Comparison of ENCODE assay signal across 9 mouse cellular contexts in the genomic region with DNA sequence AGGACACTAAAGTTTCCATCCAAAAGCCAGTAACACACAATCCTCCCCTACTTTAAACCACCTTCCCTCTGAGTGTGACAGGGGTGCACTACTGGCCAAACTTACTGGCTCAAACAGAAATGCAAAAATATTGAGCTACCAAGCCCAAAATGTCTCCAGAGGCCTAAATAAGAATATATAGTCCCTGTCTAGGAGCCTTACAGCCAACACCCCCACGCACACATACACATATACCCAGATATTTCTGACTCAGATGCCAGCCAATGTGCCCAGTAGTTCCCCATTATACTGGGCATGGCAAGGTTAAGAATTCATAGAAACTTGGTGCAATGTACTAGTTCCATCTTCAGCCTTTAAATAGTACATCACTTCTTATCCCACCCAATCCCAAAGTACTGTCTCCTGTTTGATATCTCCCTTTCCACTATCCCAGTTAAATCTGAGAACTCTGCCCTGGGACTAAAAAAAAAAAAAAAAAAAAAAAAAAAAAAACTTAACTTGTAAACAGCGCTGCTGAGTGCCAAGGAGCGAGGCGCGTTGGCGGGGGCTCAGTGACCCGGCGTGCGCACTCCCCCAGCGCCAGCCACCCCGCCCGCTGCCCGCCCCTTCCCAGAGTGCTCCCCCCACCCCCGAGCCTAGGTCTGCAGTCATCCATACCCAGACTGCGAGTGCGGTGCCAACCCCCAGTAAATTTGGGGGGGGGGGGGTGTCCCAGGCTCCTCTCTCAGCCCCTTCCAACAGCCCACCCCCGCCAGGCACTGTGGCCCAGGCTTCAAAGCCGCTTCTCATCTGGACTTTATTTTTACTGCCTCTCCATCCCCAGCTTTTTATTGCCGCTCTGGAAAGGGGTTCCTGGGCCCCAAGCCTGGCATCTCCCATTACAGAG. TPM values are rescaled to one million over a fixed set of nuclear protein-coding genes. Genes with fewer than 3 reads are reported as not detected.
DNase-seq lines count a peak whose midpoint lies in the region; ATAC-seq and TF ChIP-seq lines count a peak whose summit lies in the region.
"Had no signal": no experiment of that assay in that cellular context is flagged by ENCODE, and none has a peak within 500 bp of the region (broad histone marks: within the 10 kb centered on the region; RNA-seq: fewer than 3 reads in every experiment).

No protein-coding gene starts in this region.

- H3K4me2 ChIP-seq in hindbrain, embryonic 14.5 days (replicated peaks) = peak overlapping the region; percentile 98
- peak overlapping the region; percentile 72 for H3K4me2 ChIP-seq in lung, postnatal 0 days (replicated peaks; ENCODE audit: low read depth, low read length)

- DNase-seq in CD4-positive, CD25-positive, alpha-beta regulatory T cell, adult 2 months (ENCODE audit: low read depth, low spot score) = peak; percentile 49
- DNase-seq in hindbrain, embryonic 14.5 days (ENCODE audit: low spot score) = no peak
- no peak for DNase-seq in lung, postnatal 0 days (ENCODE audit: low spot score)
- no peak for DNase-seq in right cerebral cortex, postnatal 25 days
- no peak for DNase-seq in cerebellum, postnatal 36 days
- DNase-seq in ovary, adult 18-20 months (ENCODE audit: low spot score) = no peak

- no peaks in the 10 kb centered on the region for H3K36me3 ChIP-seq in hindbrain, embryonic 14.5 days (replicated peaks; ENCODE audit: control insufficient read depth, insufficient read depth)
- H3K36me3 ChIP-seq in lung, postnatal 0 days (ENCODE audit: insufficient read depth, low read length) = peaks cover 6% of the 10 kb centered on the region; the same call in 1 of the 2 replicates

- peak overlapping the region; percentile 39 for H3K9ac ChIP-seq in hindbrain, embryonic 14.5 days
- H3K9ac ChIP-seq in lung, postnatal 0 days (replicated peaks; ENCODE audit: low read depth) = peak overlapping the region; percentile 70

- H3K4me1 ChIP-seq in bone marrow macrophage, adult 2 months (ENCODE audit: control insufficient read depth, insufficient read depth, low read length) = peaks cover 22% of the 10 kb centered on the region
- peaks cover 38% of the 10 kb centered on the region; the same call in 1 of the 2 replicates for H3K4me1 ChIP-seq in hindbrain, embryonic 14.5 days (replicated peaks; ENCODE audit: control insufficient read depth, insufficient read depth, low read length)
- peaks cover 37% of the 10 kb centered on the region for H3K4me1 ChIP-seq in lung, postnatal 0 days (ENCODE audit: insufficient read depth, low read depth, low read length)

- no peak for TF ChIP-seq CTCF in bone marrow macrophage, adult 2 months (IDR thresholded peaks at IDR 0.05; ENCODE audit: low read depth, low read length)
- TF ChIP-seq CTCF in lung, postnatal 0 days (IDR thresholded peaks at IDR 0.05) = no peak

- WGBS in hindbrain, embryonic 14.5 days = 8% methylated on average over 19 of the region's 19 CpGs
- WGBS in lung, postnatal 0 days = 8% methylated on average over 19 of the region's 19 CpGs

- H3K9me3 ChIP-seq in hindbrain, embryonic 14.5 days (ENCODE audit: control insufficient read depth, low read length) = no peaks in the 10 kb centered on the region
- H3K9me3 ChIP-seq in lung, postnatal 0 days (ENCODE audit: low read length) = no peaks in the 10 kb centered on the region

- H3K27ac ChIP-seq in bone marrow macrophage, adult 2 months (ENCODE audit: insufficient read depth, low read depth, low read length) = peak overlapping the region; percentile 95
- H3K27ac ChIP-seq in hindbrain, embryonic 14.5 days = 0 out of 2 replicates have a peak overlapping the region, but pooled peaks have one; percentile 14
- peak overlapping the region; percentile 99 for H3K27ac ChIP-seq in lung, postnatal 0 days (ENCODE audit: low read length)

- peak overlapping the region; percentile 73 for H3K4me3 ChIP-seq in bone marrow macrophage, adult 2 months (ENCODE audit: insufficient read depth, low read length)
- peak overlapping the region; percentile 48 for H3K4me3 ChIP-seq in hindbrain, embryonic 14.5 days (replicated peaks; ENCODE audit: low read length)
- H3K4me3 ChIP-seq in lung, postnatal 0 days (ENCODE audit: low read depth, low read length) = peak overlapping the region; percentile 67

- no peak for ATAC-seq in CD4-positive, CD25-positive, alpha-beta regulatory T cell, adult 4 months
- no peak for ATAC-seq in hindbrain, embryonic 14.5 days (ENCODE audit: low FRiP score)
- ATAC-seq in lung, postnatal 0 days = no peak

- no peak for TF ChIP-seq EP300 in lung, postnatal 0 days (IDR thresholded peaks at IDR 0.05)

- TF ChIP-seq POLR2A in bone marrow macrophage, adult 2 months (IDR thresholded peaks at IDR 0.05; ENCODE audit: borderline replicate concordance, low read depth, low read length) = no peak

- peaks cover 61% of the 10 kb centered on the region for H3K27me3 ChIP-seq in hindbrain, embryonic 14.5 days (ENCODE audit: control insufficient read depth, insufficient read depth, low read length)
- H3K27me3 ChIP-seq in lung, postnatal 0 days (replicated peaks; ENCODE audit: insufficient read depth, low read length) = no peaks in the 10 kb centered on the region

RNA-seq across cellular contexts. Expression of a gene that starts 12.8 kb away (rescaled TPM):
- 10 to 100 TPM; 17.7 to 18.3 TPM for polyA plus RNA-seq in CD4-positive, CD25-positive, alpha-beta regulatory T cell, adult 4 months (2017; shearing (Covaris generic))
- 29.8 and 30.4 TPM in 2 replicates for polyA plus RNA-seq in bone marrow macrophage, adult 2 months (2012; ENCODE audit: insufficient read depth, insufficient read length, missing spikeins)
- 6.2 and 6.7 TPM in 2 replicates for polyA plus RNA-seq in hindbrain, embryonic 14.5 days (2014; fragmentation: Nextera tagmentation; extraction: Ambion mirVana)
- 35.8 and 40.2 TPM in 2 replicates for polyA plus RNA-seq in lung, postnatal 0 days (2015; fragmentation: Nextera tagmentation; extraction: Ambion mirVana)

RNA-seq across cellular contexts. Expression of a gene that starts 12.8 kb away (rescaled TPM):
- 100 to 1,000 TPM; 336 to 432 TPM for polyA plus RNA-seq in CD4-positive, CD25-positive, alpha-beta regulatory T cell, adult 4 months (2017; shearing (Covaris generic))
- 32.3 and 35.8 TPM in 2 replicates for polyA plus RNA-seq in bone marrow macrophage, adult 2 months (2012; ENCODE audit: insufficient read depth, insufficient read length, missing spikeins)
- polyA plus RNA-seq in hindbrain, embryonic 14.5 days (2014; fragmentation: Nextera tagmentation; extraction: Ambion mirVana) = 0.22 and 1.1 TPM in 2 replicates
- 3.6 and 4.3 TPM in 2 replicates for polyA plus RNA-seq in lung, postnatal 0 days (2015; fragmentation: Nextera tagmentation; extraction: Ambion mirVana)

RNA-seq across cellular contexts. Expression of a gene that starts 25.8 kb away (rescaled TPM):
- polyA plus RNA-seq in CD4-positive, CD25-positive, alpha-beta regulatory T cell, adult 4 months (2017; shearing (Covaris generic)) = not detected
- polyA plus RNA-seq in bone marrow macrophage, adult 2 months (2012; ENCODE audit: insufficient read depth, insufficient read length, missing spikeins) = not detected in 2 replicates
- not detected in 2 replicates for polyA plus RNA-seq in hindbrain, embryonic 14.5 days (2014; fragmentation: Nextera tagmentation; extraction: Ambion mirVana)
- polyA plus RNA-seq in lung, postnatal 0 days (2015; fragmentation: Nextera tagmentation; extraction: Ambion mirVana) = 0.13 and 0.36 TPM in 2 replicates
- polyA plus RNA-seq: erythroblast, embryonic 14.5 days had no signal

RNA-seq across cellular contexts. Expression of a gene that starts 34.7 kb away (rescaled TPM):
- polyA plus RNA-seq in CD4-positive, CD25-positive, alpha-beta regulatory T cell, adult 4 months (2017; shearing (Covaris generic)) = 10 to 100 TPM; 28.3 to 31.4 TPM
- polyA plus RNA-seq in bone marrow macrophage, adult 2 months (2012; ENCODE audit: insufficient read depth, insufficient read length, missing spikeins) = 71.6 and 78.4 TPM in 2 replicates
- polyA plus RNA-seq in hindbrain, embryonic 14.5 days (2014; fragmentation: Nextera tagmentation; extraction: Ambion mirVana) = 60.6 and 61.8 TPM in 2 replicates
- 70.4 and 72.7 TPM in 2 replicates for polyA plus RNA-seq in lung, postnatal 0 days (2015; fragmentation: Nextera tagmentation; extraction: Ambion mirVana)

RNA-seq across cellular contexts. Expression of a gene that starts 40.0 kb away (rescaled TPM):
- 10 to 100 TPM; 10.7 to 16.9 TPM for polyA plus RNA-seq in CD4-positive, CD25-positive, alpha-beta regulatory T cell, adult 4 months (2017; shearing (Covaris generic))
- 60.4 and 60.5 TPM in 2 replicates for polyA plus RNA-seq in bone marrow macrophage, adult 2 months (2012; ENCODE audit: insufficient read depth, insufficient read length, missing spikeins)
- polyA plus RNA-seq in hindbrain, embryonic 14.5 days (2014; fragmentation: Nextera tagmentation; extraction: Ambion mirVana) = 27.5 and 33.3 TPM in 2 replicates
- 71.0 and 76.9 TPM in 2 replicates for polyA plus RNA-seq in lung, postnatal 0 days (2015; fragmentation: Nextera tagmentation; extraction: Ambion mirVana)

Comparison
In these comparisons a context has a peak if more than half of its experiments do, and no peak if none do; other contexts are left out.
1. H3K27ac ChIP-seq: peak in every context shown above with its lines; median percentile 99 in lung, postnatal 0 days; 95 in bone marrow macrophage, adult 2 months; 14 in hindbrain, embryonic 14.5 days.